Mouse (Mus musculus) heart, postnatal 0 days (tissue): ENCODE measurements at regions not wholly inside any gene's neighbourhood (a gene's known extent, or its start where the extent isn't known, plus 50 kb on each side); places are given as distances from the start of the nearest gene placed in this dataset.

Experiments used
- ATAC-seq: fragments of 200-750 bp; cut with Nextera tagmentation; 2 replicates; pipeline ENCODE4 v1.8.0; 2017; ENCODE audit warnings: low read depth, moderate number of reproducible peaks, moderate library complexity; ENCODE audit not compliant: insufficient read depth
- DNase-seq: peaks from one replicate; pipeline ENCODE4 v3.0.0-alpha.2; 2016; ENCODE audit warnings: low spot score
- H3K27ac ChIP-seq: fragments of 300-500 bp; sonication (generic); 2 replicates; pipeline ENCODE4 v1.5.1; 2014; ENCODE audit warnings: low read depth, mild to moderate bottlenecking
- H3K27me3 ChIP-seq: fragments of 300-500 bp; sonication (generic); 2 replicates; pipeline ENCODE4 v1.6.1; 2014; ENCODE audit warnings: low read length, mixed read lengths; ENCODE audit not compliant: control insufficient read depth, insufficient read depth
- H3K36me3 ChIP-seq: fragments of 300-500 bp; sonication (generic); replicated peaks from 2 replicates; pipeline ENCODE4 v1.6.1; 2014; ENCODE audit warnings: low read length, mixed read lengths; ENCODE audit not compliant: control insufficient read depth, insufficient read depth
- H3K4me1 ChIP-seq: fragments of 300-500 bp; sonication (generic); 2 replicates; pipeline ENCODE4 v1.6.1; 2014; ENCODE audit warnings: antibody characterized with exemption; ENCODE audit not compliant: control insufficient read depth, insufficient read depth
- H3K4me2 ChIP-seq: fragments of 300-500 bp; sonication (generic); 2 replicates; pipeline ENCODE4 v1.6.1; 2014; ENCODE audit warnings: low read depth, mild to moderate bottlenecking, low read length, moderate library complexity
- H3K4me3 ChIP-seq: fragments of 300-500 bp; sonication (generic); 2 replicates; pipeline ENCODE4 v1.5.1; 2014; ENCODE audit warnings: low read depth, low read length
- H3K9ac ChIP-seq: fragments of 300-500 bp; sonication (generic); replicated peaks from 2 replicates; pipeline ENCODE4 v1.6.1; 2014; ENCODE audit warnings: low read depth, low read length, mixed read lengths
- H3K9me3 ChIP-seq: fragments of 300-500 bp; sonication (generic); replicated peaks from 2 replicates; pipeline ENCODE4 v1.6.1; 2016; ENCODE audit warnings: low read length; ENCODE audit not compliant: control insufficient read depth
- CTCF ChIP-seq: IDR thresholded peaks from 2 replicates; pipeline ENCODE4 v1.5.1; 2016; ENCODE audit warnings: antibody characterized with exemption, control low read depth, low read depth
- EP300 ChIP-seq: IDR thresholded peaks from 2 replicates; pipeline ENCODE4 v1.6.1; 2016; ENCODE audit warnings: antibody characterized with exemption, low read depth
- WGBS: fragments of 180-500 bp; shearing (Covaris S2); extraction: QIAGEN DNeasy Blood & Tissue Kit; methylation state at CpG from one replicate; pipeline ENCODE4 v1.1.7; 2014; 5-methylcytosine and 5-hydroxymethylcytosine counted together

DNA sequence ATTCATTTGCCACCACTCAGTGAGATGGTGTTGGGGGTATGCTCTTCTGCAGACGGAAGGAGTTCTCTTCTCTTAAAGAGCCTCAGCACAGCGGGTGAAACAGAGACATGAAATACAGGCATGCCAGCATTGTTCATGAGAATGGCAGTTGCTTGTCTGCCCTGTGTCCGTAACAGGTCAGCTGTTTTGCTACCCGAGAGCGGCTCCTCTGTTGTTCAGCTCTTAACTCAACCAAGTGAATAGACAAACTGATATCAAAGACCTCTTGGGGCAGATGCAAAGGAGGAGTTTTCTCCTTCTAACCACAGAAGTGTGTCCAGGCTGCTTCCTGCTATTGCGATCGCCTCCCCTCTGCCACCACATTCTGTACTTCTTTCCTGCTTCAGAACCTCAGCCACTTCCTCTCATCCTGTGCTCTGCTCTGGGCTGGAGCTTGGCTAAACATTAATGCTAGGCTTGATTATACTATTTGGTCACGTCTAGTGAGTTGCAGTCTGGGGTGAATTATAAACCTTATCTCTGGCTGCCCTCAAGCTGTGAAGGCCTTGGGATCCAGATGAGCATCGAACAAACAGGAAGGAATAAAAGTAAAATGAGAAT is 133.1 kb upstream of the Gm3448 start:
- H3K27ac ChIP-seq = no peak overlapping the region
- no peaks in the 10 kb centered on the region for H3K9me3 ChIP-seq
- 57% methylated on average over 9 of the region's 9 CpGs for WGBS
- no peak overlapping the region for H3K4me3 ChIP-seq
- H3K4me2 ChIP-seq = no peak overlapping the region
- H3K36me3 ChIP-seq = no peaks in the 10 kb centered on the region
- H3K27me3 ChIP-seq = no peaks in the 10 kb centered on the region
- no peak for ATAC-seq
- TF ChIP-seq CTCF = no peak
- TF ChIP-seq EP300 = no peak
- no peak for DNase-seq
- H3K4me1 ChIP-seq = no peaks in the 10 kb centered on the region
- no peak overlapping the region for H3K9ac ChIP-seq

DNA sequence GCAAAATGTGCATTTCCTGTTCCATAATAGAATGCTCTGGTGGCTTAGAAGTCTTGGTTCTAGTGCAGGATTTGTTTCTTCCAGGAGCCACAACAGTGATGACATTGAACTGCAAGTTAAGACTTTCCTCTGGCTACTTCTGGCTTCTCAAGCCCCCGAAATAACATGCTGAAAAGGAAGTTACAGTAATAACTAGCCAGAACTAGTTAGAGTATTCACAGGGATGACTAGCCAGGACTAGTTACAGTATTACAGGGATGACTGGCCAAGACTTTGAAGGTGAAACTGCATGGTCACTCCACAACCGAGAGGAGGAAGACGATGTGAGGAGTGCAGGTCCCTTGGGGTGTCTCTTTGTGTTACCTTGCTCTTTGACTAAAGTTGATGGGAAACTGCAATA is 126.6 kb upstream of the Gm3448 start:
- Histone ChIP-seq H3K4me3 (no peak overlapping the region), H3K4me1 (no peaks in the 10 kb centered on the region), H3K9ac (no peak overlapping the region), H3K27me3 (no peaks in the 10 kb centered on the region), H3K9me3 (no peaks in the 10 kb centered on the region), H3K27ac (no peak overlapping the region), H3K36me3 (no peaks in the 10 kb centered on the region), H3K4me2 (no peak overlapping the region)
- WGBS = 65% methylated on average over 3 of the region's 3 CpGs
- DNase-seq (no peak), ATAC-seq (no peak)
- TF ChIP-seq CTCF (no peak), EP300 (no peak)

DNA sequence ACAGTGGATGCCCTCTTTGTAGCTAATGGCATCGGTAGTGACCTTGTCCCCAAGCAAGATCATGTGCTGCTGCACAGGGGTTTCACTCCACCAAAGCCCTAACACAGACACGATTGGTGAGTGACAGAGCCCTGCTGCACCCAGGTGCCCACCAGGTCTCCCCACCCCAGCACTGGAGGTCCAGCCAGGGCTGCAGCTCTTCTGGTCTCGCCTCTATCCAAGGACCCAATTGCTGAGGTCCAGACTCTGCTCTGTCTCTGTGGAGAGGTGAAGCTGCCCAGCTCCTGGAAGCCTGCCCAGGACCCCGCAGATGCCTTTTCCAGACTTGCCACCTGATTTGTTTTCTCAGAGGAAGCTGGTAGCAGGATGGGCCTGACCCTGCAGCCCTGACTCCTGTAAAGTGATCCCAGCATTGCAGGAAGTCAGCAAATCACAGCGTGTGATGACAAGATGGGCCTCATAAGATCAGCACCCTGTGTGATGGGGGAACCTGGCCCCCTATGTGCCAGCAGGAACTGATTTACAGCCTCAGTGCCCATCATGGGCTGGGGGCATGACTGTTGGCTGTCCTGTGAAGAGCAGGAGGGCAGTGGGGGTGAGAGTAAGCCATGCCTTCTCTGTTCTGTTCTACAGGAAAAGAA is 116.5 kb upstream of the Gm3448 start:
- no peak overlapping the region for H3K9ac ChIP-seq
- no peak overlapping the region for H3K4me2 ChIP-seq
- H3K27ac ChIP-seq = no peak overlapping the region
- TF ChIP-seq CTCF (no peak), EP300 (no peak)
- peaks cover 2% of the 10 kb centered on the region; the same call in 1 of the 2 replicates for H3K4me1 ChIP-seq
- H3K4me3 ChIP-seq = no peak overlapping the region
- H3K36me3 ChIP-seq = no peaks in the 10 kb centered on the region
- ATAC-seq (no peak), DNase-seq (no peak)
- H3K27me3 ChIP-seq = no peaks in the 10 kb centered on the region
- no peaks in the 10 kb centered on the region for H3K9me3 ChIP-seq
- 59% methylated on average over 5 of the region's 5 CpGs for WGBS

DNA sequence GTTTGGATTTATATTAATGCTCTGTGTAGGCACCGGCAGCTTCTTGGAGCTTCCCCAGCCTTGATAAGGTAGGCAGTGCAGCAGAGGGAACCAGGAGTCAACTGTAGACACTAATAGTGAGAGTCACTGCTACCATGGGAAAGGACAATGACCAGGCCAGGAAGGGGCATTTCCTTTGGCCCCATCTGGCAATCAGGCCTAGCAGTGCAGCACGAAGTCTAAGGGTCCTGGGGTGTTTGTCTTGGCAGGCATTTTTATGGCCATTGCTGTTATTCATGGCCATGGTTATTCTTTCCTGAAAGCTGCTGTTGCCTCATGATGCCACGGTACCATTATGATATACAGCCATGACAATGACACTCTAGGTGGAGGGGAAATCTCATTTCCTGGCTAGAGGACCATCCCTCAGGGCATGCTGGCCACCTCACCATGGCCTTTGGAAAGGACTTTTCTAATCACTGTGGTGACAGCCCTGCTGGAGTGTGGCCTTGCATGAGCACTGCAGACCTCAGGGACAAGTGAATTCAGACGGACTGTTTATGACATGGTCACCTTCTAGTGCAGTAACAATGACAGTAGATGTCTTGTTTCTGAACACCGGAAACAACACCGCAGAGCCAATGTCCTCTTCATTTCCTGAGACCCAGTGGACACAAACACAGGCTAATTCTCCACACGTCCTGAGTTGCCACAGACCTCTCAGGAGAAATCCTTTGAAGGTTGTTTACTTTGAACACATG is 111.8 kb upstream of the Gm3448 start:
- Histone ChIP-seq H3K9ac (no peak overlapping the region), H3K9me3 (no peaks in the 10 kb centered on the region), H3K4me3 (no peak overlapping the region), H3K4me1 (peaks cover 8% of the 10 kb centered on the region), H3K4me2 (no peak overlapping the region), H3K27ac (no peak overlapping the region), H3K36me3 (no peaks in the 10 kb centered on the region), H3K27me3 (no peaks in the 10 kb centered on the region; the same call in 1 of the 2 replicates)
- peak; percentile 55 for ATAC-seq
- TF ChIP-seq EP300 (no peak), CTCF (no peak)
- WGBS = 60% methylated on average over 7 of the region's 7 CpGs
- peak; percentile 32 for DNase-seq

DNA sequence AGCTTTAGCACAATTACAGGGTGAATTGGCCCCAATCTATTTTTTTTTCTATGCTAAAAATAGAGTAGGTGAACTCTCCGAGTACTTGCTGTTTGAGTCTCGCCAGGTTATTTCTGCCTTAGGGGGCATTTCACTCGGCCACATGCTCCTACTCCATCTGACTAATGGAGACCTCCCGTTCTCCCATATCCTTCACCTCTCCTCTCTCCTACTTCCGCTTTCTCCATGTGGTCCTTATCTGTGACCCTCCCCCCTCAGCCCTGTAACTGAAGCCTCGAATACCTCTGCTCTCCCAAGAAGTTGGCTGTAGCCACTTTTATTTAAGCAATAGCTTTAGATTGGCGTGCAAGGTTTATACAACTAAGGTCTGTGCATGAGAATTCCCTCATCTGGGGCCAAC is 111.1 kb upstream of the Gm3448 start:
- H3K4me2 ChIP-seq = no peak overlapping the region
- no peak for TF ChIP-seq CTCF
- TF ChIP-seq EP300 = no peak
- peaks cover 8% of the 10 kb centered on the region for H3K4me1 ChIP-seq
- no peaks in the 10 kb centered on the region for H3K9me3 ChIP-seq
- H3K27ac ChIP-seq = no peak overlapping the region
- no peaks in the 10 kb centered on the region; the same call in 1 of the 2 replicates for H3K27me3 ChIP-seq
- DNase-seq (no peak), ATAC-seq (0 out of 2 replicates have a peak, but pooled peaks have one; percentile 36)
- H3K4me3 ChIP-seq = no peak overlapping the region
- WGBS = 23% methylated on average over 7 of the region's 7 CpGs
- H3K9ac ChIP-seq = no peak overlapping the region
- no peaks in the 10 kb centered on the region for H3K36me3 ChIP-seq
